Mouse (Mus musculus): ENCODE data around the gene Ndfip2.

GRCm38 (mm10) chr14:105354121-105354520 is 95.7 kb downstream of the Ndfip2 start:
- TF ChIP-seq CEBPB (IDR thresholded peaks at IDR 0.05; ENCODE audit: low read depth): no peak
- no peak for TF ChIP-seq USF1 (IDR thresholded peaks at IDR 0.05; ENCODE audit: low read depth)
- TF ChIP-seq CTCF (IDR thresholded peaks at IDR 0.05; ENCODE audit: control insufficient read depth, insufficient read depth, insufficient read length): no peak
- TF ChIP-seq MYOG (IDR thresholded peaks at IDR 0.05; ENCODE audit: control insufficient read depth, extremely low read depth, insufficient read length): no peak
- TF ChIP-seq MAX (IDR thresholded peaks at IDR 0.05): no peak
- no peak for TF ChIP-seq MYOD1 (IDR thresholded peaks at IDR 0.05; ENCODE audit: control insufficient read depth, insufficient read length, low read depth)
- TF ChIP-seq FOSL1 (IDR thresholded peaks at IDR 0.05; ENCODE audit: insufficient read depth, low read length, poor library complexity, severe bottlenecking): no peak

Data from C2C12 (cell line).